8 mouse cellular contexts compared by ENCODE assay signal in the genomic region with DNA sequence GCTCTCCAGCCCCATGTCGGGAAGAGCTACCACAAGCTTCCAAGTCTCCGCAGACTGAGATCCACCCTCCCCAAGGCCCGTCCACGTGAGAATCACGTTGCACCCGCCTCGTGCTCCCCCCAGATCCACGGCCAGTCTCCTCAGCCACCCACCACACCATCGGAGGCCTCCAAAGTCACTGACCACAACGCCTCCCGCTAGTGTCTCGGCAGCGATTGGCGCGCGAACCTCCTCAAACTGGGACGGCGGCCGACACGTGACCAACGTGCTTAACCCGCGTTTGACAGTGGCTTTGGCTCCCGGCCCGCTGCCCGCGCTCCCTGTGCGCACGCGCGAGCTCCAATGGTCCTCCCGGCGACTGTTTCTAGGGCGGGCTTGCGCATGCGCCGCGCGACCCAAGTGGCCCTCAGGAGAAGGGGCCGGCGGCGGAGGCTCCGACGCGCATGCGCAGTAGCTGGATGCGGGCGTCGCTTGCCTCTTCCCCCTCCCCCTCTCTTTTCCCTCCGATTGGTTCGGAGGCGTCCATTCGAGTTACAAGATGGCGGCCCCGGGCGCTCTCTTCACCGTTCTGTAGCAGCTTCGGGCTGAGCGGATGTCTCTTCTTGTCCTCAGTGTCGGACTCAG. TPM values are rescaled to one million over a fixed set of nuclear protein-coding genes. Genes with fewer than 3 reads are reported as not detected.
DNase-seq lines count a peak whose midpoint lies in the region; ATAC-seq and TF ChIP-seq lines count a peak whose summit lies in the region.

A gene (plus strand): TSS at position 528 of the 624 bp plus-strand sequence.

- H3K27ac ChIP-seq in cortical plate, adult 2 months (ENCODE audit: insufficient read depth, low read length): peak within 1 kb of the TSS; percentile 88

- H3K36me3 ChIP-seq in megakaryocyte, embryonic 14.5 days (replicated peaks; ENCODE audit: low read length): peaks cover 44% of the 10 kb centered on the region

- peak; percentile 75 for ATAC-seq in activated CD4-positive, CD25-positive, alpha-beta regulatory T cell, adult 4 months

- H3K27me3 ChIP-seq in megakaryocyte, embryonic 14.5 days (replicated peaks): no peaks in the 10 kb centered on the region

- no peak for TF ChIP-seq CTCF in cortical plate, adult 2 months (IDR thresholded peaks at IDR 0.05; ENCODE audit: extremely low read depth, insufficient read depth, low read length)

- peak; percentile 72; the same call in 1 of the 2 replicates for TF ChIP-seq POLR2A in cortical plate, adult 2 months (IDR thresholded peaks at IDR 0.05; ENCODE audit: extremely low read depth, insufficient read depth, low read length)

- H3K4me3 ChIP-seq in cortical plate, adult 2 months (ENCODE audit: insufficient read depth, low read length): peak within 1 kb of the TSS; percentile 62
- peak within 1 kb of the TSS; percentile 97 for H3K4me3 ChIP-seq in megakaryocyte, embryonic 14.5 days (replicated peaks)

- peaks cover 3% of the 10 kb centered on the region; the same call in 1 of the 2 replicates for H3K4me1 ChIP-seq in cortical plate, adult 2 months (ENCODE audit: control insufficient read depth, insufficient read depth, low read length)
- peaks cover 46% of the 10 kb centered on the region for H3K4me1 ChIP-seq in megakaryocyte, embryonic 14.5 days

- peak; percentile 100 for DNase-seq in gastrocnemius, adult 8-10 months (ENCODE audit: low spot score in 2 of 2)
- peak; percentile 93 for DNase-seq in hindlimb bud, embryonic 11.5 days (ENCODE audit: extremely low spot score, low read depth, low spot score)
- peak; percentile 99 to 100 for DNase-seq in left cerebral cortex, adult 8-10 months (ENCODE audit: low spot score in 2 of 2)
- peak; percentile 100 for DNase-seq in right cerebral cortex, postnatal 10 days (ENCODE audit: low spot score in 2 of 2)
- DNase-seq in urinary bladder, postnatal 25 days (ENCODE audit: low spot score): peak; percentile 100

- H3K9me3 ChIP-seq in megakaryocyte, embryonic 14.5 days: no peaks in the 10 kb centered on the region

RNA-seq across cellular contexts. Expression of the gene that starts here (rescaled TPM):
- polyA plus RNA-seq in activated CD4-positive, CD25-positive, alpha-beta regulatory T cell, adult 4 months (2017; shearing (Covaris generic)): 10 to 100 TPM; 22.9 to 24.2 TPM
- 13.3 and 13.7 TPM in 2 replicates for polyA plus RNA-seq in cortical plate, adult 2 months (2012; rRNA removed)
- 10 to 100 TPM; 11.0 to 15.4 (median 14.2) TPM for total RNA-seq in gastrocnemius, adult 8-10 months (2022)
- 10 to 100 TPM; 27.8 to 30.0 (median 28.9) TPM for total RNA-seq in left cerebral cortex, adult 8-10 months (2022)
- 4.6 and 10.5 TPM in 2 replicates for polyA plus RNA-seq in megakaryocyte, embryonic 14.5 days (2012; ENCODE audit: insufficient read depth, low replicate concordance)

Comparison
In these comparisons a context has a peak if more than half of its experiments do, and no peak if none do; other contexts are left out.
1. Peak in every context shown above with its lines: DNase-seq, ATAC-seq, H3K4me3 ChIP-seq and H3K27ac ChIP-seq.